Mouse (Mus musculus) heart, embryonic 11.5 days (tissue): ENCODE measurements at regions not wholly inside any gene's neighbourhood (a gene's known extent, or its start where the extent isn't known, plus 50 kb on each side); places are given as distances from the start of the nearest gene placed in this dataset.

Experiments
- ATAC-seq: fragments of 200-750 bp; cut with Nextera tagmentation; replicated peaks from 2 replicates; pipeline ENCODE4 v1.8.0; 2017; ENCODE audit warnings: moderate library complexity; ENCODE audit not compliant: insufficient number of reproducible peaks, low FRiP score, low TSS enrichment
- H3K27ac ChIP-seq: fragments of 300-500 bp; sonication (generic); 2 replicates; pipeline ENCODE4 v1.5.1; 2014; ENCODE audit warnings: mild to moderate bottlenecking, low read depth, low read length
- H3K27me3 ChIP-seq: fragments of 300-500 bp; sonication (generic); 2 replicates; pipeline ENCODE4 v1.6.1; 2014; ENCODE audit warnings: mild to moderate bottlenecking, low read length, mixed read lengths; ENCODE audit not compliant: control insufficient read depth, insufficient read depth
- H3K36me3 ChIP-seq: fragments of 300-500 bp; sonication (generic); 2 replicates; pipeline ENCODE4 v1.6.1; 2014; ENCODE audit warnings: mild to moderate bottlenecking, low read length, moderate library complexity, mixed read lengths; ENCODE audit not compliant: control insufficient read depth, insufficient read depth
- H3K4me1 ChIP-seq: fragments of 300-500 bp; sonication (generic); 2 replicates; pipeline ENCODE4 v1.6.1; 2014; ENCODE audit warnings: low read length; ENCODE audit not compliant: control insufficient read depth, insufficient read depth
- H3K4me2 ChIP-seq: fragments of 300-500 bp; sonication (generic); 2 replicates; pipeline ENCODE4 v1.6.1; 2014; ENCODE audit warnings: mild to moderate bottlenecking, moderate library complexity
- H3K4me3 ChIP-seq: fragments of 300-500 bp; sonication (generic); 2 replicates; pipeline ENCODE4 v1.5.1; 2014; ENCODE audit warnings: low read depth, low read length
- H3K9ac ChIP-seq: fragments of 300-500 bp; sonication (generic); 2 replicates; pipeline ENCODE4 v1.6.1; 2014; ENCODE audit warnings: mild to moderate bottlenecking, low read depth, low read length, moderate library complexity
- H3K9me3 ChIP-seq: fragments of 300-500 bp; sonication (generic); replicated peaks from 2 replicates; pipeline ENCODE4 v1.6.1; 2016; ENCODE audit warnings: low read length; ENCODE audit not compliant: control insufficient read depth
- WGBS: fragments of 180-500 bp; shearing (Covaris S2); extraction: QIAGEN DNeasy Blood & Tissue Kit; methylation state at CpG from one replicate; pipeline ENCODE4 v1.1.7; 2014; ENCODE audit not compliant: insufficient replicate concordance; 5-methylcytosine and 5-hydroxymethylcytosine counted together

GRCm38 (mm10) chr9:25374161-25374560, 107.2 kb upstream of the Eepd1 start:
- no peak overlapping the region for H3K27ac ChIP-seq
- H3K9me3 ChIP-seq = no peaks in the 10 kb centered on the region
- ATAC-seq = no peak

GRCm38 (mm10) chr9:25376209-25376608, 105.1 kb upstream of the Eepd1 start:
- Histone ChIP-seq H3K27me3 (no peaks in the 10 kb centered on the region), H3K36me3 (no peaks in the 10 kb centered on the region), H3K4me3 (no peak overlapping the region), H3K9me3 (no peaks in the 10 kb centered on the region), H3K27ac (no peak overlapping the region), H3K4me1 (no peaks in the 10 kb centered on the region), H3K9ac (no peak overlapping the region), H3K4me2 (no peak overlapping the region)
- 51% methylated on average over 1 of the region's 1 CpGs for WGBS
- ATAC-seq = no peak

More at GRCm38 (mm10) chr9:25374161-25374560, 107.2 kb upstream of the Eepd1 start:
- no peaks in the 10 kb centered on the region for H3K27me3 ChIP-seq
- no peak overlapping the region for H3K9ac ChIP-seq
- no peaks in the 10 kb centered on the region for H3K36me3 ChIP-seq
- H3K4me2 ChIP-seq = no peak overlapping the region
- no peaks in the 10 kb centered on the region for H3K4me1 ChIP-seq
- H3K4me3 ChIP-seq = no peak overlapping the region
- 75% methylated on average over 3 of the region's 3 CpGs for WGBS

- Histone ChIP-seq H3K27ac (no peak overlapping the region), H3K9me3 (no peaks in the 10 kb centered on the region), H3K27me3 (no peaks in the 10 kb centered on the region), H3K36me3 (no peaks in the 10 kb centered on the region), H3K4me1 (no peaks in the 10 kb centered on the region), H3K9ac (no peak overlapping the region), H3K4me3 (no peak overlapping the region), H3K4me2 (no peak overlapping the region)
- WGBS = 48% methylated on average over 12 of the region's 12 CpGs
- ATAC-seq = no peak
Measured at GRCm38 (mm10) chr9:25377771-25378747, 103.3 kb upstream of the Eepd1 start.

- Histone ChIP-seq H3K36me3 (no peaks in the 10 kb centered on the region), H3K4me1 (no peaks in the 10 kb centered on the region), H3K4me3 (no peak overlapping the region), H3K9ac (no peak overlapping the region), H3K27ac (no peak overlapping the region), H3K27me3 (no peaks in the 10 kb centered on the region), H3K9me3 (no peaks in the 10 kb centered on the region), H3K4me2 (no peak overlapping the region)
- no peak for ATAC-seq
Measured at GRCm38 (mm10) chr9:25385333-25385732, 96.0 kb upstream of the Eepd1 start.

GRCm38 (mm10) chr9:25387876-25388650, 93.3 kb upstream of the Eepd1 start:
- no peak overlapping the region for H3K4me3 ChIP-seq
- WGBS = 66% methylated on average over 4 of the region's 4 CpGs

GRCm38 (mm10) chr9:25389351-25389750, 92.0 kb upstream of the Eepd1 start:
- Histone ChIP-seq H3K27ac (no peak overlapping the region), H3K27me3 (no peaks in the 10 kb centered on the region), H3K4me1 (no peaks in the 10 kb centered on the region), H3K36me3 (no peaks in the 10 kb centered on the region), H3K4me3 (no peak overlapping the region), H3K9ac (no peak overlapping the region), H3K9me3 (no peaks in the 10 kb centered on the region), H3K4me2 (no peak overlapping the region)
- WGBS = 67% methylated on average over 3 of the region's 3 CpGs
- ATAC-seq = no peak

More at GRCm38 (mm10) chr9:25387876-25388650, 93.3 kb upstream of the Eepd1 start:
- Histone ChIP-seq H3K4me1 (no peaks in the 10 kb centered on the region), H3K9me3 (no peaks in the 10 kb centered on the region), H3K27me3 (no peaks in the 10 kb centered on the region), H3K27ac (no peak overlapping the region), H3K9ac (no peak overlapping the region), H3K4me2 (no peak overlapping the region), H3K36me3 (no peaks in the 10 kb centered on the region)
- no peak for ATAC-seq

- H3K4me1 ChIP-seq = no peaks in the 10 kb centered on the region
- H3K4me2 ChIP-seq = peak overlapping the region; percentile 20
- 36% methylated on average over 9 of the region's 9 CpGs for WGBS
- H3K27ac ChIP-seq = no peak overlapping the region
- no peaks in the 10 kb centered on the region for H3K9me3 ChIP-seq
- no peaks in the 10 kb centered on the region for H3K27me3 ChIP-seq
- no peak overlapping the region for H3K9ac ChIP-seq
- H3K4me3 ChIP-seq = no peak overlapping the region
- ATAC-seq = peak; percentile 52
- H3K36me3 ChIP-seq = no peaks in the 10 kb centered on the region
Measured at GRCm38 (mm10) chr9:25400647-25401335, 80.6 kb upstream of the Eepd1 start.

- Histone ChIP-seq H3K4me2 (no peak overlapping the region), H3K27ac (no peak overlapping the region), H3K4me3 (no peak overlapping the region), H3K9ac (no peak overlapping the region), H3K9me3 (no peaks in the 10 kb centered on the region), H3K27me3 (no peaks in the 10 kb centered on the region), H3K36me3 (no peaks in the 10 kb centered on the region), H3K4me1 (no peaks in the 10 kb centered on the region)
- 82% methylated on average over 4 of the region's 4 CpGs for WGBS
- no peak for ATAC-seq
Measured at GRCm38 (mm10) chr9:25405848-25406247, 75.5 kb upstream of the Eepd1 start.
